Mouse (Mus musculus) midbrain, embryonic 15.5 days (tissue): ENCODE measurements around the gene Morn5. TPM values are rescaled to one million over a fixed set of nuclear protein-coding genes. Genes with fewer than 3 reads are reported as not detected.

ENCODE experiments used
- ATAC-seq: fragments of 200-750 bp; cut with Nextera tagmentation; replicated peaks from 2 replicates; pipeline ENCODE4 v1.8.0; 2017; ENCODE audit warnings: moderate TSS enrichment
- H3K27ac ChIP-seq: fragments of 300-500 bp; sonication (generic); 2 replicates; pipeline ENCODE4 v1.5.1; 2015; ENCODE audit warnings: mild to moderate bottlenecking, inconsistent platforms
- H3K27me3 ChIP-seq: fragments of 300-500 bp; sonication (generic); replicated peaks from 2 replicates; pipeline ENCODE4 v1.6.1; 2015; ENCODE audit warnings: inconsistent platforms
- H3K36me3 ChIP-seq: fragments of 300-500 bp; sonication (generic); replicated peaks from 2 replicates; pipeline ENCODE4 v1.6.1; 2015; ENCODE audit warnings: inconsistent platforms
- H3K4me1 ChIP-seq: fragments of 300-500 bp; sonication (generic); 2 replicates; pipeline ENCODE4 v1.6.1; 2015; ENCODE audit warnings: inconsistent platforms
- H3K4me2 ChIP-seq: fragments of 300-500 bp; sonication (generic); 2 replicates; pipeline ENCODE4 v1.6.1; 2015; ENCODE audit warnings: inconsistent platforms, mild to moderate bottlenecking, moderate library complexity
- H3K4me3 ChIP-seq: fragments of 300-500 bp; sonication (generic); 2 replicates; pipeline ENCODE4 v1.5.1; 2015; ENCODE audit warnings: mild to moderate bottlenecking, inconsistent platforms
- H3K9ac ChIP-seq: fragments of 300-500 bp; sonication (generic); 2 replicates; pipeline ENCODE4 v1.6.1; 2015; ENCODE audit warnings: mild to moderate bottlenecking, inconsistent platforms
- H3K9me3 ChIP-seq: fragments of 300-500 bp; sonication (generic); 2 replicates; pipeline ENCODE4 v1.6.1; 2016; ENCODE audit warnings: inconsistent platforms
- WGBS: fragments of 180-500 bp; shearing (Covaris S2); methylation state at CpG from one replicate; pipeline ENCODE4 v1.1.7; 2015; ENCODE audit warnings: mixed read lengths; 5-methylcytosine and 5-hydroxymethylcytosine counted together
- polyA plus RNA-seq: library from polyadenylated mRNA; unstranded; fragments of >200 nt; fragmentation: Nextera tagmentation; extraction: Ambion mirVana; gene quantifications from 2 replicates; pipeline ENCODE4 v1.2.1, GENCODE M21; 2015

Gene Morn5
- polyA plus RNA-seq, 1 experiment from 2014 or later: 2.0 TPM

- no peak overlapping the region for H3K9ac ChIP-seq
- no peak overlapping the region for H3K4me3 ChIP-seq
- H3K36me3 ChIP-seq: peaks cover 24% of the 10 kb centered on the region; the same call in 1 of the 2 replicates
- WGBS: 94% methylated on average over 7 of the region's 7 CpGs
- ATAC-seq: no peak
- H3K27ac ChIP-seq: no peak overlapping the region
- H3K9me3 ChIP-seq: no peaks in the 10 kb centered on the region
- H3K4me2 ChIP-seq: no peak overlapping the region
- no peaks in the 10 kb centered on the region for H3K4me1 ChIP-seq
- H3K27me3 ChIP-seq: no peaks in the 10 kb centered on the region
These were observed 14.4 kb upstream of the Morn5 start for GRCm38 (mm10) chr2:36034898-36035297.

- Histone ChIP-seq H3K4me1 (no peaks in the 10 kb centered on the region), H3K9me3 (no peaks in the 10 kb centered on the region), H3K9ac (no peak overlapping the region), H3K27ac (no peak overlapping the region), H3K4me2 (no peak overlapping the region), H3K36me3 (peaks cover 24% of the 10 kb centered on the region; the same call in 1 of the 2 replicates), H3K4me3 (no peak overlapping the region), H3K27me3 (no peaks in the 10 kb centered on the region)
- 88% methylated on average over 11 of the region's 11 CpGs for WGBS
- no peak for ATAC-seq
These were observed 13.7 kb upstream of the Morn5 start for GRCm38 (mm10) chr2:36035413-36036081.

GRCm38 (mm10) chr2:36039297-36039985 is 9.8 kb upstream of the Morn5 start:
- Histone ChIP-seq H3K27me3 (no peaks in the 10 kb centered on the region), H3K27ac (no peak overlapping the region), H3K9me3 (no peaks in the 10 kb centered on the region), H3K36me3 (peaks cover 40% of the 10 kb centered on the region), H3K4me3 (no peak overlapping the region), H3K4me2 (no peak overlapping the region), H3K9ac (no peak overlapping the region), H3K4me1 (0 out of 2 replicates have a peak, but pooled peaks cover 3% of the 10 kb centered on the region)
- ATAC-seq: no peak
- 90% methylated on average over 7 of the region's 7 CpGs for WGBS

DNA sequence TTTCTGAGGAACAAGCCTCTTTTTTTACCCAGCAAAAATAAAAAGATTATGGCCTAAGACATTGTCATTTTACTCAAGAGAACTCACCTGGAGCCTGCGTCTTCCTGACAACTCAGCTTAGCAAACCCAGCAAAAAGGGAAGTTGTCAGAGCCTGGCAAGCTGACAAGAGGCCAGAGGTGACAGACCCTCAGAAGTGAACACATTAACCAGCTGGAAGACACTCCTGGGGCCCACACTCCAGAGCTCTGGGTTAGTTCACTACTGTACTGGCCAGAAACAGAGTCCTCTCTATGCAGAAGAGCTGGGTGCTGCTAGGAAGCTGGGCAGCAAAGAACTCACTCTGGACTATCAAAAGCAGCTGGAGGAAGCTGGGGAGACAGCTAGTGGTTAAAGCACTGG is 8.4 kb upstream of the Morn5 start:
- no peak overlapping the region for H3K4me2 ChIP-seq
- WGBS: 97% methylated on average over 1 of the region's 1 CpGs
- no peak overlapping the region for H3K4me3 ChIP-seq
- H3K27me3 ChIP-seq: no peaks in the 10 kb centered on the region
- 0 out of 2 replicates have a peak, but pooled peaks cover 3% of the 10 kb centered on the region for H3K4me1 ChIP-seq
- no peak for ATAC-seq
- no peak overlapping the region for H3K27ac ChIP-seq
- H3K9ac ChIP-seq: no peak overlapping the region
- peaks cover 40% of the 10 kb centered on the region for H3K36me3 ChIP-seq
- H3K9me3 ChIP-seq: no peaks in the 10 kb centered on the region

DNA sequence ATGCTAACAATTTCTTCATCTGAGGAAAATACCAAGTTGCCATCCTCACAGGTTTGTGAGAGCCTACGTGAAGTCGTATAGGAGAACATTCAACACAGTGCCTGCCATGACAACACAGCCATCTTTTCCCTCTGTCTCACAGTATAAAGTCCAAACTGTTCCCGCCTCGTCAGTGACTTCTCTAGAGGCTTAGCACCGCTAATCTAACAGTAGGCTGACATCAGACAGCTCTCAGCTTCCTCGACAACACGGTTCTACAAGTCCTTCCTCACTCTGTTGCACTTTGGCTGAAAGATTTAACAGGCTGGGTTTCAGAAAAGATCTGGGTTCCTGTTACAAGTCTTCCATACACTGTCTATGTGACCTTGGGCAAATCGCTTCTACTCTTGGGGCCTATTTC is 1.1 kb upstream of the Morn5 start:
- 70% methylated on average over 8 of the region's 8 CpGs for WGBS

GRCm38 (mm10) chr2:36049567-36049954 is 303 bp downstream of the Morn5 start:
- Histone ChIP-seq H3K9me3 (no peaks in the 10 kb centered on the region), H3K27ac (no peak overlapping the region), H3K4me2 (peak overlapping the region; percentile 61), H3K9ac (no peak overlapping the region), H3K36me3 (no peaks in the 10 kb centered on the region), H3K4me3 (peak overlapping the region; percentile 56), H3K4me1 (peaks cover 20% of the 10 kb centered on the region), H3K27me3 (no peaks in the 10 kb centered on the region)
- peak; percentile 72 for ATAC-seq
- 44% methylated on average over 10 of the region's 10 CpGs for WGBS

More for the DNA sequence above, 1.1 kb upstream of the Morn5 start:
- H3K4me3 ChIP-seq: peak overlapping the region; percentile 56
- peak overlapping the region; percentile 61 for H3K4me2 ChIP-seq
- no peaks in the 10 kb centered on the region for H3K27me3 ChIP-seq
- H3K27ac ChIP-seq: no peak overlapping the region
- H3K9me3 ChIP-seq: no peaks in the 10 kb centered on the region
- peak overlapping the region; percentile 67 for H3K9ac ChIP-seq
- peaks cover 10% of the 10 kb centered on the region; the same call in 1 of the 2 replicates for H3K36me3 ChIP-seq
- peaks cover 20% of the 10 kb centered on the region for H3K4me1 ChIP-seq
- no peak for ATAC-seq

GRCm38 (mm10) chr2:36053249-36053648 is 4.0 kb downstream of the Morn5 start:
- Histone ChIP-seq H3K4me3 (no peak overlapping the region), H3K9ac (no peak overlapping the region), H3K27ac (no peak overlapping the region), H3K4me1 (peaks cover 8% of the 10 kb centered on the region), H3K36me3 (no peaks in the 10 kb centered on the region), H3K9me3 (no peaks in the 10 kb centered on the region), H3K4me2 (no peak overlapping the region), H3K27me3 (no peaks in the 10 kb centered on the region)
- 81% methylated on average over 3 of the region's 3 CpGs for WGBS
- no peak for ATAC-seq

GRCm38 (mm10) chr2:36056248-36056647 is 7.0 kb downstream of the Morn5 start:
- H3K27ac ChIP-seq: no peak overlapping the region
- no peaks in the 10 kb centered on the region for H3K27me3 ChIP-seq
- H3K4me3 ChIP-seq: no peak overlapping the region
- WGBS: 52% methylated on average over 3 of the region's 3 CpGs
- no peak for ATAC-seq
- no peak overlapping the region for H3K9ac ChIP-seq
- H3K36me3 ChIP-seq: no peaks in the 10 kb centered on the region
- H3K4me1 ChIP-seq: no peaks in the 10 kb centered on the region
- H3K9me3 ChIP-seq: no peaks in the 10 kb centered on the region
- H3K4me2 ChIP-seq: no peak overlapping the region

DNA sequence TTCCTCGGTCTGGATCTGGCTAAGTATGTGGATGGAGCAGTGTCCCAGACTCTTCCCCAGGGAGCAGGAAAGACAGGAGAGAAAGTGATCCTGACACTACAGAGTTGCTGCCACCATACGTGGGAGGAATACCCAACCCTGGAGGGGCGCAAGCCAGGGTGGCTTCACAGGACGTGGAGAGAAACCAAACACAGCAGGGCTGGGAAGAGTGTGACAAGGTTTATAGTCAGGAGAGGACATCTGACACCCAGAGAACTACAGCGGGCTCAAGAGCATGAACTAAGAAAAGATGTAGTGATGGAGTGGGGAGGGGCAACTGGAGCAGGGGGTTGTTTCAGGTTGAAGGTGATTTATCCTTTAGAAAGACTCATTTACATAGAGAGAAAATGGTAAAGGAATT is 12.2 kb downstream of the Morn5 start:
- no peaks in the 10 kb centered on the region for H3K36me3 ChIP-seq
- 69% methylated on average over 5 of the region's 5 CpGs for WGBS
- no peaks in the 10 kb centered on the region for H3K27me3 ChIP-seq
- no peaks in the 10 kb centered on the region for H3K4me1 ChIP-seq
- no peak overlapping the region for H3K4me3 ChIP-seq
- H3K27ac ChIP-seq: no peak overlapping the region
- ATAC-seq: no peak
- H3K4me2 ChIP-seq: no peak overlapping the region
- no peaks in the 10 kb centered on the region for H3K9me3 ChIP-seq
- H3K9ac ChIP-seq: no peak overlapping the region

DNA sequence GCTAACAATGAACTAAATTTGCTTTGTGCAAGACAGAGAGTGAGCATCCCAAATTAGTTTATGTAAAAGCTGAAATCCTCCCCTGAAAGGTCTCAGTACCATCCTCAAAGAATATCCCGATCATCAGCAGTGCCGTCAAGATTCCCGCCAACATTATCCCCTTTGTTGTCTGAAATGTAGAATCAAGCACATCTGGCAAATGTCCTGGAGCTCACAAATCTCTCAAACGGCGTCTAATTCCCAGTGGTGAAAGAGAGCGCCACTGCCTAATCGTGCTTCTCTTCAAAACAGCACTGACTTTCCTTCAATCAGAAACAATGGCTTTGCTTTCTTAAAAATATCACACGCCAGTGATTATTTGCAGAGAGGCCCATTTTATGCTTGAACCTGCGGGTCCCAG is 17.9 kb downstream of the Morn5 start:
- 28% methylated on average over 9 of the region's 9 CpGs for WGBS
- Histone ChIP-seq H3K9me3 (no peaks in the 10 kb centered on the region), H3K4me1 (no peaks in the 10 kb centered on the region), H3K36me3 (no peaks in the 10 kb centered on the region), H3K4me3 (no peak overlapping the region), H3K27me3 (no peaks in the 10 kb centered on the region), H3K4me2 (no peak overlapping the region), H3K9ac (no peak overlapping the region), H3K27ac (no peak overlapping the region)
- ATAC-seq: no peak

GRCm38 (mm10) chr2:36071660-36072305 is 22.5 kb downstream of the Morn5 start:
- Histone ChIP-seq H3K4me3 (no peak overlapping the region), H3K27me3 (no peaks in the 10 kb centered on the region), H3K27ac (no peak overlapping the region), H3K9me3 (no peaks in the 10 kb centered on the region), H3K4me2 (no peak overlapping the region), H3K36me3 (no peaks in the 10 kb centered on the region), H3K9ac (no peak overlapping the region), H3K4me1 (no peaks in the 10 kb centered on the region; the same call in 1 of the 2 replicates)
- ATAC-seq: no peak
- WGBS: 84% methylated on average over 8 of the region's 8 CpGs

DNA sequence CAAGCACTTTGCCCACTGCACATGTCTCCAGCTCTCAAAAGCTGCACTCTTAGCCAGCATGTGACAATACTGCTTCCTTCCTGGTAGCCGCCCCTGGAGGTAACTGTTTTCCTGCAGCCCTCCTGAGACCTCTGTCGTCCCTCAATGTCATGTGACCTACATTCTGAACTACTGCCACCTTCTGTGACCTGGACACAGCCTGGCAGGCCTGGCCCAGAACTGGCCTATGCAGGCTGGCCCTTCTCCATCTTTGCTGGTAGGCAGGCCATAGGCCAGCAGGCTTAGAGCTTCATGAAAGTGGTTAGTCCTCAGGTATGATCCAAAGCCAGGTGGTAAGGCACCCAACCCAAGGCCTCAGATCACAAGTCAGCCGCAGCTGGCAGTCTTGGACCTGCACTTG is 24.5 kb downstream of the Morn5 start:
- no peak for ATAC-seq
- Histone ChIP-seq H3K27ac (no peak overlapping the region), H3K27me3 (no peaks in the 10 kb centered on the region), H3K36me3 (no peaks in the 10 kb centered on the region), H3K4me2 (no peak overlapping the region), H3K4me1 (peaks cover 9% of the 10 kb centered on the region), H3K9ac (no peak overlapping the region), H3K4me3 (no peak overlapping the region), H3K9me3 (no peaks in the 10 kb centered on the region)
- 68% methylated on average over 3 of the region's 3 CpGs for WGBS
